Mouse (Mus musculus) forebrain, embryonic 14.5 days (tissue): ENCODE measurements at regions not wholly inside any gene's neighbourhood (a gene's known extent, or its start where the extent isn't known, plus 50 kb on each side); places are given as distances from the start of the nearest gene placed in this dataset.

Experiments
- ATAC-seq: fragments of 200-750 bp; cut with Nextera tagmentation; 2 replicates; pipeline ENCODE4 v1.8.0; 2017; ENCODE audit warnings: mild to moderate bottlenecking, moderate library complexity
- DNase-seq: peaks from one replicate; pipeline ENCODE4 v3.0.0-alpha.2; 2015; ENCODE audit warnings: low spot score
- H3K27ac ChIP-seq: fragments of 300-500 bp; sonication (generic); 2 replicates; pipeline ENCODE4 v1.5.1; 2014; ENCODE audit warnings: low read depth, mild to moderate bottlenecking, control low read depth, low read length, moderate library complexity
- H3K27me3 ChIP-seq: fragments of 300-500 bp; sonication (generic); replicated peaks from 2 replicates; pipeline ENCODE4 v1.6.1; 2014; ENCODE audit warnings: low read length, control low read depth, mixed read lengths; ENCODE audit not compliant: control insufficient read depth, insufficient read depth
- H3K36me3 ChIP-seq: fragments of 300-500 bp; sonication (generic); 2 replicates; pipeline ENCODE4 v1.6.1; 2014; ENCODE audit warnings: low read length, control low read depth; ENCODE audit not compliant: control insufficient read depth, insufficient read depth
- H3K4me1 ChIP-seq: fragments of 300-500 bp; sonication (generic); 2 replicates; pipeline ENCODE4 v1.6.1; 2014; ENCODE audit warnings: antibody characterized with exemption, low read length, control low read depth; ENCODE audit not compliant: control insufficient read depth, insufficient read depth
- H3K4me2 ChIP-seq: fragments of 300-500 bp; sonication (generic); 2 replicates; pipeline ENCODE4 v1.6.1; 2014; ENCODE audit warnings: mild to moderate bottlenecking, control low read depth, low read length
- H3K4me3 ChIP-seq: fragments of 300-500 bp; sonication (generic); 2 replicates; pipeline ENCODE4 v1.5.1; 2014; ENCODE audit warnings: low read depth, low read length, control low read depth
- H3K9ac ChIP-seq: fragments of 300-500 bp; sonication (generic); 2 replicates; pipeline ENCODE4 v1.6.1; 2014; ENCODE audit warnings: mild to moderate bottlenecking, low read length, control low read depth, moderate library complexity
- H3K9me3 ChIP-seq: fragments of 300-500 bp; sonication (generic); replicated peaks from 2 replicates; pipeline ENCODE4 v1.6.1; 2016; ENCODE audit warnings: low read length, control low read depth, mixed read lengths; ENCODE audit not compliant: control insufficient read depth
- WGBS: fragments of 180-500 bp; shearing (Covaris S2); extraction: QIAGEN DNeasy Blood & Tissue Kit; methylation state at CpG from one replicate; pipeline ENCODE4 v1.1.7; 2014; 5-methylcytosine and 5-hydroxymethylcytosine counted together

GRCm38 (mm10) chr2:101490207-101490606, 134.3 kb upstream of the Rag2 start:
- no peaks in the 10 kb centered on the region for H3K27me3 ChIP-seq
- no peaks in the 10 kb centered on the region for H3K9me3 ChIP-seq
- H3K9ac ChIP-seq = no peak overlapping the region
- H3K4me1 ChIP-seq = no peaks in the 10 kb centered on the region
- no peak overlapping the region for H3K27ac ChIP-seq
- no peak overlapping the region for H3K4me3 ChIP-seq
- H3K36me3 ChIP-seq = no peaks in the 10 kb centered on the region
- ATAC-seq (no peak), DNase-seq (no peak)
- WGBS = 100% methylated on average over 2 of the region's 2 CpGs
- no peak overlapping the region for H3K4me2 ChIP-seq

- 88% methylated on average over 3 of the region's 3 CpGs for WGBS
Measured at GRCm38 (mm10) chr2:101491762-101492161, 132.8 kb upstream of the Rag2 start.

GRCm38 (mm10) chr2:101508116-101508515, 116.4 kb upstream of the Rag2 start:
- no peak overlapping the region for H3K9ac ChIP-seq
- no peaks in the 10 kb centered on the region for H3K9me3 ChIP-seq
- ATAC-seq (no peak), DNase-seq (peak; percentile 24)
- H3K4me3 ChIP-seq = no peak overlapping the region
- H3K4me2 ChIP-seq = no peak overlapping the region
- no peaks in the 10 kb centered on the region for H3K27me3 ChIP-seq
- no peaks in the 10 kb centered on the region for H3K36me3 ChIP-seq
- H3K4me1 ChIP-seq = no peaks in the 10 kb centered on the region; the same call in 1 of the 2 replicates
- no peak overlapping the region for H3K27ac ChIP-seq

More at GRCm38 (mm10) chr2:101491762-101492161, 132.8 kb upstream of the Rag2 start:
- no peaks in the 10 kb centered on the region for H3K4me1 ChIP-seq
- no peak overlapping the region for H3K27ac ChIP-seq
- H3K9ac ChIP-seq = no peak overlapping the region
- no peak overlapping the region for H3K4me2 ChIP-seq
- H3K4me3 ChIP-seq = no peak overlapping the region
- H3K36me3 ChIP-seq = no peaks in the 10 kb centered on the region
- no peaks in the 10 kb centered on the region for H3K27me3 ChIP-seq
- no peaks in the 10 kb centered on the region for H3K9me3 ChIP-seq
- no peak for ATAC-seq
- DNase-seq = no peak
